Mouse (Mus musculus) left cerebral cortex, adult 2 months (tissue): ENCODE measurements around the gene Ugt1a1. TPM values are rescaled to one million over a fixed set of nuclear protein-coding genes. Genes with fewer than 3 reads are reported as not detected.

Experiments
- DNase-seq, 2 experiments: peaks; one replicate each; pipeline ENCODE4 v3.0.0; 2021 to 2022; ENCODE audit warnings: low spot score in 2 of 2, mixed read lengths in 1 of 2; ENCODE audit errors: extremely low spot score in 1 of 2
- H3K27ac ChIP-seq: fragments of 200-600 bp; 2 replicates; pipeline ENCODE4 v1.8.1; 2022
- H3K4me3 ChIP-seq: fragments of 200-600 bp; 2 replicates; pipeline ENCODE4 v1.8.1; 2022
- CTCF ChIP-seq: fragments of 200-600 bp; IDR thresholded peaks from 2 replicates; pipeline ENCODE4 v1.8.1; 2022; ENCODE audit warnings: antibody characterized with exemption, mild to moderate bottlenecking, moderate library complexity
- intact Hi-C: fragments of 180-260 bp; cut with DNase I; formaldehyde crosslinking; loops from one replicate; pipeline ENCODE4 v1.15.1; 2025
- total RNA-seq, 2 experiments: library from RNA; stranded (reverse); gene quantifications; 2 replicates each; pipeline ENCODE4 v1.2.3; 2021

Ugt1a1 gene
- total RNA-seq, 2 experiments from 2014 or later: 0.32 TPM; not detected in 1

DNA sequence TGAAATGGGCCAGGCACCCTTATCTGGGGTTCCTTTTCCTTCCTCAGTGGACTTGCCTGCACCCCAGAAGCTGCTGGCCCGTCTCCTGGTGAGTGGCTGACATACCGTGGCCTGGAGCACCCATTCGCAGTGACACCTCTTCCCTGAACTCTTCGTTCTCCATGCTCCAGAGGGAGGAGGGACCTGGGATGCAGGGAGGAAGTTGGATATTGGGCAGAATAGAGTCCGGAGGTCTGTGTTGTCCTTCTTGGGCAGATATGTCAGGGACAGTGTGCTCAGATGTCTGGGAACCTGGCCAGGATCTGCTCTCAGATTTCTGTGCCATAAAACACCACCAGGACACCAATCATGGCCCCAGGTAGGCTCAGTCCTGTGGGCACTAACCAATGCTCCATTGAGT, 28.3 kb downstream of the Ugt1a1 start:
- no peak overlapping the region for H3K27ac ChIP-seq
- intact Hi-C loops: no loop called here
- H3K4me3 ChIP-seq: no peak overlapping the region
- no peak for DNase-seq
- no peak for TF ChIP-seq CTCF

DNA sequence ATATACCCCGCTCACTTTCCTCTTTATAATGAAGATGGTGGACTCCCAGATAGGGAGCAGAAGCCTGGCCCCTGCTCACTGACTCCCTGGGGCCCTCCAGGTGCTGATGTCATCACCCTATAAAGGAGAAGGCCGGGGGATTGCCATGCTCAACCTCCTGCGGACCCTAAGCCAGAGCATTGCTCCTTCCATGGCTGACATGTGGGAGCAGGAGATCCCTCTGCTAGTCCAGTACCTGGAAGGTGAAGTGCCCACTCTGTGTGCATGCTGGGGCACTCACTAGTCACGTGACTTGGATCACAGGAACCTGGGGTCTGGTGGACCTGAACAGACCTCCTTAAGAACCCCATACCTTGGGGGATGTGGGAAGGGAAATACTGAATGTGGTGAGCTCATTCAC, 28.8 kb downstream of the Ugt1a1 start:
- intact Hi-C loops: no loop called here
- DNase-seq: no peak
- no peak for TF ChIP-seq CTCF
- no peak overlapping the region for H3K27ac ChIP-seq
- H3K4me3 ChIP-seq: no peak overlapping the region

DNA sequence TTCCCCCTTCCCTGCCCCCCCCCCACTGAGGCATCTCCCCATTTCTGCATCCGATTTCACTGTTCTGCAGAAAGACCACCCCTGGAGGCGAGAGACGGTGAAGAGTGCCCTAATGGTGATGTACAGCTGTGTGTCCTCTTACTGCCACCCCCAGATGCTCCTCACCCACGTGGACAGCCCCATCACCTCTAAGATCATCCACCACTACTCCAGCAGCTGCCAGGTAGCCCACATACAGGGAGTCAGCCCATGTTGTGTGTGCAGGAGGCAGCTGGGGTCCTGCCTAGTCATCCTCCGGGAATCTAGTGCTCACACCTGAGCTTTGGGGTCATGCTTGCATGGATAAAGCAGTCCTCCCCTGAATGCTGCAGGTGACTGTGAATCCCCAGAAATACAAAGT, 32.1 kb downstream of the Ugt1a1 start:
- Histone ChIP-seq H3K4me3 (no peak overlapping the region), H3K27ac (no peak overlapping the region)
- no peak for TF ChIP-seq CTCF
- no peak for DNase-seq
- intact Hi-C loops: no loop called here

DNA sequence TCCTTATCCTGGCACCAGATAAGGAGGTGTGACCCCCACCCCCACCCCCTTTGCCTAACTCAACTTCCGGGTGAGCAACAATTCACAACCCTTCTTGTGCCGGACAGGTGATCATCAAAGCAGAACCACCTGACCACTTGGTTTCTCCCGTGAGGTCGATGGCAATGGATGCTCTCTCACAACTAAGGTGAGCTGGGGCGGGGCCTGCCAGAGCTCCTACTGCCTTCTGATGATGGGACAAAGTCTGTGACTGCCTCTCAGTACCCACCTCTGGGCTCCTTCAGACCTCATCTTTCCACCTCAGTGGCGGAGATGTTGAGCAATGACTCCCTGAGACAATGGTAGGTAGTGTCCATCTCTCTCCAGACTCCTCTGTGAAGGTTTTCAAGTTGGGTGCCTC, 34.1 kb downstream of the Ugt1a1 start:
- DNase-seq: no peak
- no peak overlapping the region for H3K27ac ChIP-seq
- TF ChIP-seq CTCF: no peak
- intact Hi-C loops: no loop called here
- H3K4me3 ChIP-seq: no peak overlapping the region

DNA sequence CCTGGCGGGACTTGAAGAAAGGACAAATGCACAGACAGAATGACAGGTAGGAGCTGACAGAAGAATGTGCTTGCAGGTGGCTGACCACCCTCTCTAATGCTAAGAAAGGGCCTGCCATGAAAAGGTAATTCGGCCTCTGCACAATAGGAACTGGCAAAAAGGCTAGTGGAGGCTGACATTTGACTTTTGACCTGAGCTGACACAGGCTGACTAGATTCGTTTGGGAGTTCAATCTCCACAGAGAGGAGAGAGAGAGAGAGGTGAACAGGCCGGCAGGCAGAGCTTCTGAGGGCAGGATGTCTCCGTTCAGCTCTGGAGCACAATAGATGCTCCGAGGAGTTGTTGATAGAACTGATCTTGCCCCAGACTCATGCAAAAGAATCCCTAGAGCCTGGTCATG, 34.6 kb downstream of the Ugt1a1 start:
- TF ChIP-seq CTCF: no peak
- intact Hi-C loops: no loop called here
- no peak overlapping the region for H3K27ac ChIP-seq
- DNase-seq: no peak
- no peak overlapping the region for H3K4me3 ChIP-seq

DNA sequence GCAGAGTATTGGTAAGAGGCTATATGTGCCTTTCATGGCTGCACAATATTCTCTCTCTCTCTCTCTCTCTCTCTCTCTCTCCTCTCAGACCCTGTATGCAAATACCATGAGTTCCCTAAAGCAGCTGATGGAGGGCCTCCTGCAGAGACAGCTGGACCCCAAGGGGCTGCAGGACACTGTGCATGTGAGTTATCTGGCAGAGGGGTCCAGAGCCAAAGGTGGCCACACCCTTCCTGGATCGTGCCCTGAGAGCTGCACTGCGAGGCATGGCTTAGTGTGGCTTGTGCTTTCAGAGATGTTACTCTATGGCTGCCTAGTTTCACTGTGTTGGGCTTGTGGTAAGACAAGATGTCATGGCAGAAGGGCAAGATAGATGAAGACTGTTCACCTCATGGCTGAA, 35.9 kb downstream of the Ugt1a1 start:
- H3K4me3 ChIP-seq: no peak overlapping the region
- no peak overlapping the region for H3K27ac ChIP-seq
- no peak for DNase-seq
- intact Hi-C loops: no loop called here
- no peak for TF ChIP-seq CTCF

DNA sequence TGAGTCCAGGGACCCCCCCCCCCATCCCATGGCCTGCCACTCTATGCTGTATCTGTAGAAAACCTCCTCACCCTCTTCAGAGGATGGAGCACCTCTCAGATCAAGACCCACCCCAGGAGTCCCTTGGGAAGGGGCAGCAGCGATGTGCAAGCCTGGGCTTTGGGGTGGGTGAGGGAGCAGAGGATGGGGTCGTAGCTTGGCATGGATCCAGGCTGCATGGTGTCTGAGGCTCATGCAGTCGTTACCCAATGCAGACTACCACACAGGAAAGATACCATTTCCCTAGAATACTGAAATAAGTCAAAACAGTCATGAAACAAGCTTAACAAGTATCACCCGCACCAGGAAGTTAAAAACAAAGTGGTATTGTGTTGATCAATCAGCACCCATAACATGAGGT, 36.9 kb downstream of the Ugt1a1 start:
- TF ChIP-seq CTCF: no peak
- no peak for DNase-seq
- Histone ChIP-seq H3K4me3 (no peak overlapping the region), H3K27ac (no peak overlapping the region)
- intact Hi-C loops: no loop called here

DNA sequence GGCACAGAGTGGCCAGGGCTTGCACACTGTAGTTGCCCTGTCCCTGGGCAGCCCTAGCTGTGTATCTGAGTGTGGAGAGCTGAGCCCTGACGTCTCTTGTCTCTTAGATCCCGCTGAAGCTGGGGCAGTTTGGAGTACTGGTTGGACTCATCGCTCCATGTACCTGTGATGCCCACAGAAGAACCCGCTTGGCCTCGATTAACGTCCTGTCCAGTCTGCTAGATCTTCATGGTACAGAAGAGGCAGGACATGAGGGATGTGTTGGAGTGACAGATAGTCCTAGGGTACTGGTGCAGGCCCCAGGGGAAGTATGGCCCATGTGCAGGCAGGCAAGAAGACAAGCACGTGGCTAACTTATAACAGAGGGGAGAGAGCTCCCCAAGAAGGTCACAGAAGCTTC, 37.8 kb downstream of the Ugt1a1 start:
- intact Hi-C loops: no loop called here
- Histone ChIP-seq H3K27ac (no peak overlapping the region), H3K4me3 (no peak overlapping the region)
- TF ChIP-seq CTCF: no peak
- DNase-seq: no peak

DNA sequence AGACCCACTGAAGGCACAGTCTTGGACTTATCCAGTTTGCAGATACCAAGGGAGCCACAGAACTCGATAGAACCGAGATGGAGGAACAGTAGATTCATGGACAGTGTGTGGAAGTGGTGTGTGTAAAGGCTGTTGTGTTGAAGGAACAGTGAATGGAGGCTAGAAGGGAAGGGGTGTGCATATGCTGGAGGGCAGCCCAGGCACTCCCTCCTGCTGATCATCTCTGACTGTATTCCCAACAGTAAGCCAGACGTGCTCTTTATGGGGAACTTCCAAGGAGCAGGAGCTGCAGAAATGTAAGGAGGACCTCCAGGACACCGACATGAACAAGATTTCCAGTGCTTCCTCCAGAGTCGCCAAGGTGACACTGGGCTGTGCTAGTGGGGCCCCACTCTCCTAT, 38.3 kb downstream of the Ugt1a1 start:
- intact Hi-C loops: no loop called here
- TF ChIP-seq CTCF: no peak
- Histone ChIP-seq H3K4me3 (no peak overlapping the region), H3K27ac (no peak overlapping the region)
- DNase-seq: no peak

DNA sequence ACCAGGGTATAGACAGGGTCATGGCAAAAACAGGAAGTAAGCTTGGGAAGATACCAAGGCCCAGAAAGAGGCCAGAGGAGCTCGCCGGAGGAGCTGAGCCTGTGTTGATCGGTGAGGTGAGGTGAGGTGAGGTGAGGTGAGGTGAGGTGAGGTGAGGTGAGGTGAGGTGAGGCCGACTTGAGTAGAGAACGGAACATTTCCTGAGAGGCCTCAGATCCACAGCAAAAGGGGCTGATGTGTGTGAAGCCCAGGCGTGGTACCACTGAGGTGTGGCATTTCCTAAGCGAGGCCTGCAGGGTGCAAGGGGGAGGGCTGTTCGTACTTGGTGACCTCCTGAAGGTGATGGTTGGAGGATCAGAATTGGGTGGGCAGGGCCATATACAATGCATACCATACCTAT, 41.3 kb downstream of the Ugt1a1 start:
- TF ChIP-seq CTCF: no peak
- intact Hi-C loops: no loop called here
- H3K27ac ChIP-seq: no peak overlapping the region
- H3K4me3 ChIP-seq: no peak overlapping the region
- no peak for DNase-seq

DNA sequence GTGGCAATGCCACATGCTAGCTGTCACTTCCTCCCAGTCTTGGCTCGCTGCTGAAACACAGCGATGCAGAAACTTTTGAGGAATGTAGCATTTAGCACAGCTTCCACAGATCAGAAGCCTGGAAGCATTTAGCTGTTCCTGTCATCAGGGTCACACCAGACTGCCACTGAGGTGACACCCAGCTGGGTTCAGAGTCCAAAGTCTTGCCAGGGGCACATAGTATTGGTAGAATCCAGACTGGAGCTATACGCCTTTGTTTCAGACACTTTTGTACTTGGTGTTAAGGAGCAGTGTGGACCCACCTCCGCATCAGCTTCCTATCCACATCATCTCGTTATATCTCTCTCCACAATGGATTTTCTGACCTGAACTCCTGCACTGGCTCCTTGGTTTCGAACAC, 41.8 kb downstream of the Ugt1a1 start:
- no peak for TF ChIP-seq CTCF
- no peak for DNase-seq
- intact Hi-C loops: no loop called here
- Histone ChIP-seq H3K4me3 (no peak overlapping the region), H3K27ac (no peak overlapping the region)

DNA sequence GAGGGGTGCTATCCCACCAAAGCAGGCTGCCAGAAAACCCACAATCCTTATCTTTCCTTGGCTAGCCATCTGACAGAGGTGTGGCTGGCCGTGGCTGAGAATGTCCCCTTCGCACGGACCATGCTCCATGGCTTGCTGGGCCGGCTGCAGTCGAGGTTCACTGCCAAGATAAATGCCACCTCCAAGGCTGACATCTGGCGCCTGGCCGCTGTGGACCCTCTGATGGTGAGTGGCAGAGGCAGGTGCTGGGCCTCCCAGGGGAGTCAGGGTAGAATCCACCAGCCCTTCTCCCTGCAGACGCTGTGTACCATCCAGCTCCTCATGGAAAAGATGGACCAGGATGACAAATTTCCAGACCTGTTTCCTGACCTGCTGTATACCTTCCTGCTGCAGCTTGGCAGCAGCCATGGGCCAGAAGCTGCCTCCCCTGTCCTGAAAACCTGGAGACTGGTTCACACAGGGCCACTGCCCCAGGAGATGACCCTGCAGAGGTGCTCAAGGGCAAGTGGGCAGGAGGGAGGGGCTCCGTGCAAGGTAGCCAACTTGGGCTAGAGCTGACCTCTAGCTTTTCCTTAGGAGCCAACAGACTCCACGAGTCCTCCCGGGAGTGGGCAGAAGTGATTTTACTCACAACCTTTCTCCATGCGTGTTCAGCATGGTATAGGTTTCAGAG, 43.2 kb downstream of the Ugt1a1 start:
- no peak overlapping the region for H3K27ac ChIP-seq
- H3K4me3 ChIP-seq: no peak overlapping the region
- DNase-seq: no peak
- intact Hi-C loops: no loop called here
- TF ChIP-seq CTCF: no peak

DNA sequence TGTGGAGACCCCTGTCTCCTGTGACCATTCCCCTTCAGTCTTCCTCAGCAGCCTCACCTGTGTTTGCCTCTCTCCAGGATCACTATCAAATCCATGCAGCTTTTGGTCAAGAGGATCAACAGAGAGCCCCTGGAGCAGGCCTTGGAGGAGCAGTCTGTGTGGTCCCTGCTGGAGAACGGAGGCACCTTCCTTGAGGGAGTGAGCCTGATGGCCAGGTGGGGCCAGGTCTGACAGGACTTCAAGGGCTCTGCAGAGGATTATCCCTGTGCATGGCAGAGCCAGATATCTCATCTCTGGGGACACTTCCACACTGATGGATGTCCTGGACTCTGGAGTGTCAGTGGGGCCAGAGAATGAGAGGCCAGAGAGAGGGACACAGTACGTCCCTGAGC, 43.7 kb downstream of the Ugt1a1 start:
- TF ChIP-seq CTCF: no peak
- intact Hi-C loops: no loop called here

More for the DNA sequence above, 43.7 kb downstream of the Ugt1a1 start:
- DNase-seq: no peak
- no peak overlapping the region for H3K27ac ChIP-seq
- H3K4me3 ChIP-seq: no peak overlapping the region
